Mouse (Mus musculus) cortical plate, adult 2 months (tissue): ENCODE data around the gene Col11a1.

ENCODE experiments used
- CTCF ChIP-seq: fragments of 200-500 bp; IDR thresholded peaks from 2 replicates; pipeline ENCODE4 v1.5.1; 2011; ENCODE audit warnings: mild to moderate bottlenecking, control low read depth, low read length; ENCODE audit not compliant: insufficient read depth; ENCODE audit errors: extremely low read depth
- POLR2A ChIP-seq: fragments of 200-500 bp; IDR thresholded peaks from 2 replicates; pipeline ENCODE4 v1.6.1; 2011; ENCODE audit warnings: mild to moderate bottlenecking, low read length, control low read depth; ENCODE audit not compliant: insufficient read depth; ENCODE audit errors: extremely low read depth

- no peak for TF ChIP-seq POLR2A
- TF ChIP-seq CTCF, result no peak
Observed at GRCm38 (mm10) chr3:114029971-114030635, at the start of gene Col11a1.
